Mouse (Mus musculus) bone marrow, adult 2 months (tissue): ENCODE data around the gene Lmx1b.
A peak's percentile ranks its signal among the peaks of the same experiment; 100 is the strongest.

Experiments
- CTCF ChIP-seq: fragments of 200-500 bp; IDR thresholded peaks from 2 replicates; pipeline ENCODE4 v1.5.1; 2011; ENCODE audit warnings: low read length, control low read depth; ENCODE audit not compliant: control insufficient read depth, insufficient read depth
- POLR2A ChIP-seq: fragments of 200-500 bp; IDR thresholded peaks from 2 replicates; pipeline ENCODE4 v1.6.1; 2011; ENCODE audit warnings: low read depth, mild to moderate bottlenecking, control low read depth, low read length, borderline replicate concordance; ENCODE audit not compliant: control insufficient read depth

- TF ChIP-seq POLR2A (no peak), CTCF (peak; percentile 8; the same call in 1 of the 2 replicates)
Observed at GRCm38 (mm10) chr2:33552672-33553071, 87.6 kb downstream of the Lmx1b start.
